Mouse (Mus musculus): ENCODE measurements around the gene Tmem247.

- no peak for TF ChIP-seq CTCF (IDR thresholded peaks at IDR 0.05; ENCODE audit: low read depth, low read length)
- TF ChIP-seq POLR2A (IDR thresholded peaks at IDR 0.05; ENCODE audit: borderline replicate concordance, low read depth, low read length), result no peak
Observed at GRCm38 (mm10) chr17:86937064-86937463, 19.9 kb downstream of the Tmem247 start.

Data from bone marrow macrophage, adult 2 months (primary cell).